Mouse (Mus musculus): ENCODE results near the gene Otud5. TPM values are rescaled to one million over a fixed set of nuclear protein-coding genes. Genes with fewer than 3 reads are reported as not detected.
"Not testable (repeated sequence)": the region's sequence is repeated elsewhere in the genome, so short reads cannot be mapped to it uniquely, and the experiment has no call there.

The Otud5 gene
- total RNA-seq (2021) = 10 to 100 TPM; 63.8 to 69.8 TPM

- peak; percentile 96 for DNase-seq
- intact Hi-C loops (cut with DNase I) = no loop called here
Observed at GRCm38 (mm10) chrX:7841163-7842162, at the start of gene Otud5. Otud5 (plus strand) TSS chrX:7841364.

- DNase-seq = no peak
- intact Hi-C loops (cut with DNase I) = no loop called here
Observed at GRCm38 (mm10) chrX:7793361-7793760, 47.8 kb upstream of the Otud5 start.

GRCm38 (mm10) chrX:7795016-7795415, 46.1 kb upstream of the Otud5 start:
- intact Hi-C loops (cut with DNase I) = no loop called here
- no peak for DNase-seq

GRCm38 (mm10) chrX:7797327-7797726, 43.8 kb upstream of the Otud5 start:
- intact Hi-C loops (cut with DNase I) = no loop called here
- DNase-seq = no peak

GRCm38 (mm10) chrX:7802157-7802556, 39.0 kb upstream of the Otud5 start:
- intact Hi-C loops (cut with DNase I); DNase-seq: not testable (repeated sequence)

GRCm38 (mm10) chrX:7815016-7815415, 26.1 kb upstream of the Otud5 start:
- intact Hi-C loops (cut with DNase I) = not testable (repeated sequence)
- peak; percentile 22 for DNase-seq

GRCm38 (mm10) chrX:7821865-7822779, 19.0 kb upstream of the Otud5 start, which contains the start of gene Kcnd1:
Kcnd1 (plus strand) TSS chrX:7822289.
- intact Hi-C loops (cut with DNase I) = no loop called here
- DNase-seq = peak; percentile 41

- intact Hi-C loops (cut with DNase I) = no loop called here
- DNase-seq = no peak
Observed at GRCm38 (mm10) chrX:7837146-7837545, 4.0 kb upstream of the Otud5 start.

GRCm38 (mm10) chrX:7840842-7841162, 362 bp upstream of the Otud5 start:
- intact Hi-C loops (cut with DNase I) = no loop called here

GRCm38 (mm10) chrX:7842318-7842717, 1.2 kb downstream of the Otud5 start:
- intact Hi-C loops (cut with DNase I) = no loop called here
- peak; percentile 10 for DNase-seq

More at GRCm38 (mm10) chrX:7840842-7841162, 362 bp upstream of the Otud5 start:
- no peak for DNase-seq

GRCm38 (mm10) chrX:7847845-7848244, 6.7 kb downstream of the Otud5 start:
- peak; percentile 25 for DNase-seq
- intact Hi-C loops (cut with DNase I) = no loop called here

GRCm38 (mm10) chrX:7854578-7854977, 13.4 kb downstream of the Otud5 start:
- DNase-seq = peak; percentile 21
- intact Hi-C loops (cut with DNase I) = no loop called here

- intact Hi-C loops (cut with DNase I) = no loop called here
- DNase-seq = no peak
Observed at GRCm38 (mm10) chrX:7859191-7859753, 18.1 kb downstream of the Otud5 start.

- intact Hi-C loops (cut with DNase I) = no loop called here
Observed at GRCm38 (mm10) chrX:7863181-7863580, 22.0 kb downstream of the Otud5 start.

GRCm38 (mm10) chrX:7864551-7864950, 23.4 kb downstream of the Otud5 start:
- intact Hi-C loops (cut with DNase I) = no loop called here
- no peak for DNase-seq

More at GRCm38 (mm10) chrX:7863181-7863580, 22.0 kb downstream of the Otud5 start:
- DNase-seq = no peak

- intact Hi-C loops (cut with DNase I) = no loop called here
- no peak for DNase-seq
Observed at GRCm38 (mm10) chrX:7865343-7865742, 24.2 kb downstream of the Otud5 start.

- DNase-seq = no peak
- intact Hi-C loops (cut with DNase I) = no loop called here
Observed at GRCm38 (mm10) chrX:7865786-7866185, 24.6 kb downstream of the Otud5 start.

GRCm38 (mm10) chrX:7867141-7867540, 26.0 kb downstream of the Otud5 start:
- intact Hi-C loops (cut with DNase I) = no loop called here

GRCm38 (mm10) chrX:7868506-7868905, 27.3 kb downstream of the Otud5 start:
- intact Hi-C loops (cut with DNase I) = no loop called here
- no peak for DNase-seq

More at GRCm38 (mm10) chrX:7867141-7867540, 26.0 kb downstream of the Otud5 start:
- no peak for DNase-seq

GRCm38 (mm10) chrX:7869826-7870225, 28.7 kb downstream of the Otud5 start:
- intact Hi-C loops (cut with DNase I) = no loop called here
- no peak for DNase-seq

- intact Hi-C loops (cut with DNase I) = no loop called here
- DNase-seq = peak; percentile 84
Observed at GRCm38 (mm10) chrX:7878007-7878419, 36.8 kb downstream of the Otud5 start, which contains the start of gene Pim2. Pim2 (plus strand) TSS chrX:7878262.
